Mouse (Mus musculus) small intestine, adult 2 months (tissue): ENCODE measurements at regions not wholly inside any gene's neighbourhood (a gene's known extent, or its start where the extent isn't known, plus 50 kb on each side); places are given as distances from the start of the nearest gene placed in this dataset.

Experiments
- H3K27ac ChIP-seq: fragments of 200-500 bp; 2 replicates; pipeline ENCODE4 v1.5.1; 2012; ENCODE audit warnings: low read depth, low read length, control low read depth, inconsistent platforms; ENCODE audit not compliant: insufficient read depth
- H3K27me3 ChIP-seq: fragments of 200-500 bp; 2 replicates; pipeline ENCODE4 v1.6.1; 2012; ENCODE audit warnings: mild to moderate bottlenecking, moderate library complexity, low read length, inconsistent platforms; ENCODE audit not compliant: control insufficient read depth, insufficient read depth
- H3K36me3 ChIP-seq: fragments of 200-500 bp; 2 replicates; pipeline ENCODE4 v1.6.1; 2012; ENCODE audit warnings: mild to moderate bottlenecking, low read length, control low read depth, inconsistent platforms; ENCODE audit not compliant: control insufficient read depth, insufficient read depth
- H3K4me1 ChIP-seq: fragments of 200-500 bp; 2 replicates; pipeline ENCODE4 v1.6.1; 2012; ENCODE audit warnings: low read length, inconsistent platforms, mixed read lengths; ENCODE audit not compliant: control insufficient read depth, insufficient read depth, insufficient read length
- H3K4me3 ChIP-seq: fragments of 200-500 bp; 2 replicates; pipeline ENCODE4 v1.5.1; 2012; ENCODE audit warnings: low read depth, mild to moderate bottlenecking, control low read depth, inconsistent platforms, low read length, moderate library complexity
- CTCF ChIP-seq: fragments of 200-500 bp; IDR thresholded peaks from 2 replicates; pipeline ENCODE4 v1.5.1; 2012; ENCODE audit warnings: low read depth, mild to moderate bottlenecking, control low read depth, inconsistent platforms, low read length, moderate library complexity, mixed read lengths; ENCODE audit not compliant: insufficient replicate concordance, insufficient read length; ENCODE audit errors: extremely low read depth
- POLR2A ChIP-seq: fragments of 200-500 bp; IDR thresholded peaks from 2 replicates; pipeline ENCODE4 v1.6.1; 2012; ENCODE audit warnings: low read depth, mild to moderate bottlenecking, control low read depth, inconsistent platforms, low read length, moderate library complexity
- WGBS: fragments of 180-500 bp; shearing (Covaris S2); methylation state at CpG from one replicate; pipeline ENCODE4 v1.1.7; 2018; 5-methylcytosine and 5-hydroxymethylcytosine counted together

DNA sequence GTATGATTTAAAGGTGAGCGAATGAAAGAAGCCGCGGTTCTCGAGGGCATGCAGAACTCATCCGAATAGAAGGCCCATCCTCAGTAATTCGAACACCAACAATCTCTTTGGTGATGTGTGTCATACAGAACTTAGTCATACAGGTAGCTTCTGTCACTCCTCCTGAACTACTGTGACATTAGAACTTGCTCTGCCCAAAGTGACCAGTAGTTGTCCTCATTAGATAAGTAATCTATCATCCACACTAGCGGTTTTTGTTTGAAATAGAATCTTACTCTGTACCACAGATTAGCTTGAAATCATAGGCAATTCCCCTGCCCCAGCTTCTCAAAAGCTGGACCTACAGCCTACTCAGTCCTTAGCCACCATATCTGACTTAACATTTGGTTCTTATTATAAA lies 149.8 kb upstream of the Crim1 start:
- 79% methylated on average over 7 of the region's 7 CpGs for WGBS
- Histone ChIP-seq H3K4me3 (no peak overlapping the region), H3K36me3 (no peaks in the 10 kb centered on the region), H3K27me3 (no peaks in the 10 kb centered on the region), H3K27ac (no peak overlapping the region), H3K4me1 (no peaks in the 10 kb centered on the region)
- TF ChIP-seq POLR2A: no peak
- no peak for TF ChIP-seq CTCF

GRCm38 (mm10) chr17:78075892-78076291 lies 124.2 kb upstream of the Crim1 start:
- no peak for TF ChIP-seq CTCF
- TF ChIP-seq POLR2A: no peak
- no peaks in the 10 kb centered on the region for H3K4me1 ChIP-seq

DNA sequence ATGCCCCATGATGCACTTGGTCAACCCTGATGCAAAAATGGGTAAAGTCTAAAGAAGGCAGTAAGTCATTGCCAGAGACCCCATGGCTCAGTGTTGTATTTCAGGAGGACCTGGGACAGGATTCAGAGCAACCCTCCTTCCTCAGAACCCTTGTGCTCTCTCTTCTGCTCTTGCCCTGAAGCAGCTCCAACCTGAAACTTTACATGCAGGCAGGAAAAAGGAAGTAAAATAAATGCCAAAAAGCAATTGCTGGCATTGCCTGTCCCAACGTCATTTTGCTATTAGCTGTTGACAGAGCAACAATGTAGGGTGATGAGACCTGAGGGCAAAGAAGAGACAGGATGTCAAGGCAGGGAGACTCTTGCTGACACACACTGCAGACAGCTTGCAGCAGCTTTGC lies 121.7 kb upstream of the Crim1 start:
- Histone ChIP-seq H3K4me3 (no peak overlapping the region), H3K27ac (no peak overlapping the region), H3K27me3 (no peaks in the 10 kb centered on the region), H3K4me1 (no peaks in the 10 kb centered on the region), H3K36me3 (no peaks in the 10 kb centered on the region)
- 12% methylated on average over 1 of the region's 1 CpGs for WGBS
- TF ChIP-seq POLR2A (no peak), CTCF (no peak)

More at GRCm38 (mm10) chr17:78075892-78076291, 124.2 kb upstream of the Crim1 start:
- H3K27me3 ChIP-seq: no peaks in the 10 kb centered on the region
- H3K27ac ChIP-seq: no peak overlapping the region
- H3K36me3 ChIP-seq: no peaks in the 10 kb centered on the region
- H3K4me3 ChIP-seq: no peak overlapping the region

DNA sequence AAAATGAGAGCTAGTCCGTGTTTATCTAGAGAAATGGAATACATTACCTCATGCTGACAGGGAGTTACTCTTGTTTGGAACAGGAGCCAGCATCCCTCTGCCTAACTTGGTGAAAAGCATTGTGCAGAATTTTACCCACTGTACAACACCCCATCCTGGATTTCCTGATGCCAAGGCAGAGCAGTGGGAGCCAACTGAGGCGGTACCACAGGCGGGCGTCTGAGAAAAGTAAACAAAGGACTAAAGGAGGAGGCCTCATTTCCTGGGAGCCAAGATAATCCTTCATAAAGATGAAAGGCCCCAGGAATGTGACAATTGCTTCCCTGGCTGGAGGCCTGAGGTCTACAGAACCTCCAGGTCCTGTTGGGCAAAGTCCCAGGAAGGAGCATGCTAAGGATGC lies 115.6 kb upstream of the Crim1 start:
- 15% methylated on average over 4 of the region's 4 CpGs for WGBS
- H3K4me1 ChIP-seq: 0 out of 2 replicates have a peak, but pooled peaks cover 1% of the 10 kb centered on the region
- no peaks in the 10 kb centered on the region for H3K27me3 ChIP-seq
- no peak overlapping the region for H3K4me3 ChIP-seq
- no peaks in the 10 kb centered on the region for H3K36me3 ChIP-seq
- H3K27ac ChIP-seq: no peak overlapping the region
- no peak for TF ChIP-seq POLR2A

GRCm38 (mm10) chr17:78086963-78087362 lies 113.1 kb upstream of the Crim1 start:
- 76% methylated on average over 8 of the region's 8 CpGs for WGBS
- TF ChIP-seq CTCF: no peak
- no peak for TF ChIP-seq POLR2A
- H3K36me3 ChIP-seq: no peaks in the 10 kb centered on the region
- H3K4me1 ChIP-seq: 0 out of 2 replicates have a peak, but pooled peaks cover 1% of the 10 kb centered on the region
- no peak overlapping the region for H3K4me3 ChIP-seq
- no peak overlapping the region for H3K27ac ChIP-seq
- no peaks in the 10 kb centered on the region for H3K27me3 ChIP-seq

GRCm38 (mm10) chr17:78097699-78098098 lies 102.3 kb upstream of the Crim1 start:
- Histone ChIP-seq H3K4me1 (no peaks in the 10 kb centered on the region), H3K4me3 (no peak overlapping the region), H3K27me3 (no peaks in the 10 kb centered on the region), H3K27ac (no peak overlapping the region), H3K36me3 (no peaks in the 10 kb centered on the region)
- 21% methylated on average over 1 of the region's 1 CpGs for WGBS
- TF ChIP-seq POLR2A (no peak), CTCF (no peak)

- no peaks in the 10 kb centered on the region for H3K36me3 ChIP-seq
- no peak for TF ChIP-seq CTCF
- TF ChIP-seq POLR2A: no peak
- H3K27me3 ChIP-seq: no peaks in the 10 kb centered on the region
- H3K27ac ChIP-seq: no peak overlapping the region
- peaks cover 4% of the 10 kb centered on the region; the same call in 1 of the 2 replicates for H3K4me1 ChIP-seq
- no peak overlapping the region for H3K4me3 ChIP-seq
- 89% methylated on average over 6 of the region's 6 CpGs for WGBS
Observed at GRCm38 (mm10) chr17:78108793-78109192, 91.3 kb upstream of the Crim1 start.

DNA sequence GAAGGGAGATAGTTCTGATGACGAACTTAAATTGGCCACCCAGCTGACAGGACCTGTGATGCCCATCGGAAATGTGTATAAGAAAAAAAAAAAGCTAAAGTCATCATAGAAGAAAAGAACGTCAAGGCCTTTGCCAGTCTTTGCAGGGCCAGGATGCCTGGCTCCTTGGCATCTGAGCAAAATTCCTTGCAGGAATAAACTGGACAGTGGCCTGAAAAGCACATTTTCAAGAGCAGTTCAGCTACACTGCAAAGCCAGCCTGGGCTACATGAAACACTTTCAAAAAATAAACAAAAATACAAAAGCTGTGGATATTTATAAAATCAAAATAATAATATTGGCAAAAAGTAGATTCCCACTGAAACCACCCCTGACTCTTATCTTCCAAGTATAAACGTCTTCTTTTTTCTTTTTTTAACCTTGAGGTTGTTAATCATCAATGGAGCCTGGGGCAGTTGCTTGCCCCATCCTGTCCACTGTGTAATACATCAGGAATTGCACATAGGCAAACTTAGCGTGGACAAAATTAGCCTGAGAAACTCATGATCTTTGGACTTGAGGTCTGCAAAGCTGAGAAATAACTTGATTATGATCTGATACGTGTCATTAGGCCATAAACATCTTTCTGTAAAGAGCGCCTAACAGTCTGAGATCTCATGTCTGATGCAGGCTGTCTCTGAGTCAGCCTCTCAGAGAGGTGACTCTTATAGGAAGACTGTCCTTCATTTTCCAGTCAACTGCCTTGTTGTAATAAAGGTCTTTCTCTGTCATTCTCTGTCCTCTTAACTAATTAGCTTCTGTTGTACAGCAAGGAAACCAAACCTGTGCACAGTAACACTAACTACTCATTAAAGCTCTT lies 90.5 kb upstream of the Crim1 start:
- Histone ChIP-seq H3K36me3 (no peaks in the 10 kb centered on the region), H3K4me1 (peaks cover 4% of the 10 kb centered on the region; the same call in 1 of the 2 replicates), H3K27me3 (no peaks in the 10 kb centered on the region), H3K27ac (no peak overlapping the region), H3K4me3 (no peak overlapping the region)
- TF ChIP-seq CTCF (no peak), POLR2A (no peak)
- WGBS: 38% methylated on average over 7 of the region's 7 CpGs
